Mouse (Mus musculus): ENCODE data around the gene Zbtb42. TPM values are rescaled to one million over a fixed set of nuclear protein-coding genes. Genes with fewer than 3 reads are reported as not detected.

Zbtb42 gene
- polyA plus RNA-seq, 1 experiment from 2014 or later: 2.3 TPM

DNA sequence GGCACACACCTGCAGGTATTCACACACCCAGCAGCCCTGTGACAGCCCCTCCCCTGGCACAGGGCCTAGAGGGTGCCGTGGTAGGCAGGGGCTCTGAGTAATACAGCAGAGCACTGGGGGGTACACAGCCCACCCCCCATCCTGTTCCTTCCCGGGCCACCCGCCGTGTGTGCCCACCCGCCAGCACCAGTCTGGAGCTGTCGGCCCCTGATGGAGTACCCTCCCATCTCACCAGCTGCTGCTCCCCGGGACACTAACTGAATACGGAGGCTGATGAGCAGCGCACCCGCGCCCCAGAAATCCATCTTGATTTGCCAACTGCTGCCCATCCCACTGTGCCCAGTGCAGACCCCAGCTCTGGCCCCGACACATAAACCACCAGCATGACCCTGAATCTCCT lies 14.9 kb upstream of the Zbtb42 start:
- Histone ChIP-seq H3K9ac (replicated peaks; ENCODE audit: low read length) (no peak overlapping the region), H3K9me3 (replicated peaks; ENCODE audit: control insufficient read depth, low read length) (no peaks in the 10 kb centered on the region), H3K36me3 (replicated peaks; ENCODE audit: control insufficient read depth, insufficient read depth, low read depth, low read length) (peaks cover 22% of the 10 kb centered on the region), H3K4me2 (ENCODE audit: low read depth, low read length) (no peak overlapping the region), H3K27me3 (ENCODE audit: control insufficient read depth, insufficient read depth, low read length) (no peaks in the 10 kb centered on the region), H3K4me3 (ENCODE audit: low read depth, low read length) (no peak overlapping the region), H3K27ac (replicated peaks; ENCODE audit: low read depth, low read length) (peak overlapping the region; percentile 20; the same call in 1 of the 2 replicates), H3K4me1 (ENCODE audit: control insufficient read depth, insufficient read depth, low read length) (peaks cover 2% of the 10 kb centered on the region; the same call in 1 of the 2 replicates)
- WGBS: 93% methylated on average over 12 of the region's 12 CpGs
- DNase-seq (ENCODE audit: low spot score): no peak
- ATAC-seq (replicated peaks; ENCODE audit: insufficient number of reproducible peaks, low FRiP score, low TSS enrichment, low read depth): no peak

DNA sequence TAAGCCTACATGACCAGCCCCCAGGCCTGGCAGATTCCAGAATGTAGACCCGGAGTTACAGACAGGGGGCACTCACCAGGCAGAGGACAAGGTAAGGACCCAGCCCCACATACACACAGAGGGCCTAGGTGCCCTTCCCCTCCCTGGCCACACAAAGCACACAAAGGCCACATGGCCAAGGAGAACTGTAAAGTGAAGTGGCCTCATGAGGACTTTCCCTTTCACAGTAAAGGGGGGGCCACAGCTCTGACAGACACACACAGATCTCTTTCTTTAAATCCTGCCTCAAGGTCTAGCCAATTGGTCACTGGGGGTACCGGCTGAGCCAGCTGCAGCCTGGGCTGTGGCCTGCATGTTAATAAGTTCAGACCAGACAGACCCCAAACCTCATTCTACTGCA lies 14.5 kb upstream of the Zbtb42 start:
- no peak overlapping the region for H3K9ac ChIP-seq (replicated peaks; ENCODE audit: low read length)
- H3K27ac ChIP-seq (replicated peaks; ENCODE audit: low read depth, low read length): peak overlapping the region; percentile 20; the same call in 1 of the 2 replicates
- DNase-seq (ENCODE audit: low spot score) (no peak), ATAC-seq (replicated peaks; ENCODE audit: insufficient number of reproducible peaks, low FRiP score, low TSS enrichment, low read depth) (peak; percentile 20; the same call in 1 of the 2 replicates)
- H3K4me2 ChIP-seq (ENCODE audit: low read depth, low read length): no peak overlapping the region
- peaks cover 22% of the 10 kb centered on the region for H3K36me3 ChIP-seq (replicated peaks; ENCODE audit: control insufficient read depth, insufficient read depth, low read depth, low read length)
- no peaks in the 10 kb centered on the region for H3K9me3 ChIP-seq (replicated peaks; ENCODE audit: control insufficient read depth, low read length)
- H3K27me3 ChIP-seq (ENCODE audit: control insufficient read depth, insufficient read depth, low read length): no peaks in the 10 kb centered on the region
- 72% methylated on average over 2 of the region's 2 CpGs for WGBS
- no peak overlapping the region for H3K4me3 ChIP-seq (ENCODE audit: low read depth, low read length)
- H3K4me1 ChIP-seq (ENCODE audit: control insufficient read depth, insufficient read depth, low read length): peaks cover 2% of the 10 kb centered on the region; the same call in 1 of the 2 replicates

DNA sequence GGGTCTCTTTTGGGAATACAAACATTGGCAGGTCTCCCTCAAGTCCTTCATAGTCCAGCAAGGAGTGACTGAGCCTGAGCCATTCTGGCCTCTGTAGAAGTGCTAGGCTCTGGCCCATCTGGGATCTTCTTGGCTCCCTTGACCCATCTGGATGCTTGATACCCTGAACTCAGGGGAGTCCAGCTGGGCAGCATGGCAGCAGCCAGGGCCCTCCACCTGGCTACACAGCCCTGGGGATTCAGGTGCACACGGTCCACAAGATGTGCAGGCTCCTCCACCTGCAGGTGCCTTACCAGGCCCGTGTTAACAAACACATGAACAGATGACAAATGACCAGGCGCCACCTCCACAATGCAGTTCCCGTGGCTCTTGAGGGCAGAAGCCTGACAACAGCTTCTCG lies 14.0 kb upstream of the Zbtb42 start:
- Histone ChIP-seq H3K9me3 (replicated peaks; ENCODE audit: control insufficient read depth, low read length) (no peaks in the 10 kb centered on the region), H3K27ac (replicated peaks; ENCODE audit: low read depth, low read length) (no peak overlapping the region), H3K27me3 (ENCODE audit: control insufficient read depth, insufficient read depth, low read length) (no peaks in the 10 kb centered on the region), H3K4me2 (ENCODE audit: low read depth, low read length) (no peak overlapping the region), H3K4me1 (ENCODE audit: control insufficient read depth, insufficient read depth, low read length) (peaks cover 2% of the 10 kb centered on the region; the same call in 1 of the 2 replicates), H3K9ac (replicated peaks; ENCODE audit: low read length) (no peak overlapping the region), H3K36me3 (replicated peaks; ENCODE audit: control insufficient read depth, insufficient read depth, low read depth, low read length) (peaks cover 19% of the 10 kb centered on the region), H3K4me3 (ENCODE audit: low read depth, low read length) (no peak overlapping the region)
- ATAC-seq (replicated peaks; ENCODE audit: insufficient number of reproducible peaks, low FRiP score, low TSS enrichment, low read depth) (no peak), DNase-seq (ENCODE audit: low spot score) (no peak)
- 87% methylated on average over 5 of the region's 5 CpGs for WGBS

DNA sequence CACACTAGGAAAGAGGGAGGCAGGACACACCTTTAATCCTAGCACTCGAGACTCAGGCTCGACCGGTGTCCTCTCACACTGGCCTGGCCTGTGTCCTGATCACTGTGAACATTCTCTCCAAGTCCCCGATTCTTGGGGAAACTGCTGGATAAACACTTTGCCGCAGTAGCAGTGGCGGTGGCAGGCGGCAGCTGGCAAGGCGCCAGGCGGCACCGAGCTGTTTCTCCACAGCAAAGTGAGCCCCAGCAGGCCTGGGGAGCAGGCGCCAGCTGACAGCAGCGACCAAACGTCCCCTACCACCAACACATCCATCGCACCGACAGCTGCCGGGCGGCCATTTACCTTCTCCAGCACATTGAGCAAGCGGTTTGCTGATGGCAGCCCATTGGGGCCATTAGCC lies 13.2 kb upstream of the Zbtb42 start:
- Histone ChIP-seq H3K27me3 (ENCODE audit: control insufficient read depth, insufficient read depth, low read length) (no peaks in the 10 kb centered on the region), H3K9ac (replicated peaks; ENCODE audit: low read length) (no peak overlapping the region; the same call in 1 of the 2 replicates), H3K4me2 (ENCODE audit: low read depth, low read length) (no peak overlapping the region), H3K36me3 (replicated peaks; ENCODE audit: control insufficient read depth, insufficient read depth, low read depth, low read length) (peaks cover 25% of the 10 kb centered on the region), H3K27ac (replicated peaks; ENCODE audit: low read depth, low read length) (no peak overlapping the region), H3K9me3 (replicated peaks; ENCODE audit: control insufficient read depth, low read length) (no peaks in the 10 kb centered on the region), H3K4me1 (ENCODE audit: control insufficient read depth, insufficient read depth, low read length) (peaks cover 2% of the 10 kb centered on the region; the same call in 1 of the 2 replicates), H3K4me3 (ENCODE audit: low read depth, low read length) (no peak overlapping the region)
- ATAC-seq (replicated peaks; ENCODE audit: insufficient number of reproducible peaks, low FRiP score, low TSS enrichment, low read depth) (no peak), DNase-seq (ENCODE audit: low spot score) (no peak)
- WGBS: 81% methylated on average over 18 of the region's 18 CpGs

DNA sequence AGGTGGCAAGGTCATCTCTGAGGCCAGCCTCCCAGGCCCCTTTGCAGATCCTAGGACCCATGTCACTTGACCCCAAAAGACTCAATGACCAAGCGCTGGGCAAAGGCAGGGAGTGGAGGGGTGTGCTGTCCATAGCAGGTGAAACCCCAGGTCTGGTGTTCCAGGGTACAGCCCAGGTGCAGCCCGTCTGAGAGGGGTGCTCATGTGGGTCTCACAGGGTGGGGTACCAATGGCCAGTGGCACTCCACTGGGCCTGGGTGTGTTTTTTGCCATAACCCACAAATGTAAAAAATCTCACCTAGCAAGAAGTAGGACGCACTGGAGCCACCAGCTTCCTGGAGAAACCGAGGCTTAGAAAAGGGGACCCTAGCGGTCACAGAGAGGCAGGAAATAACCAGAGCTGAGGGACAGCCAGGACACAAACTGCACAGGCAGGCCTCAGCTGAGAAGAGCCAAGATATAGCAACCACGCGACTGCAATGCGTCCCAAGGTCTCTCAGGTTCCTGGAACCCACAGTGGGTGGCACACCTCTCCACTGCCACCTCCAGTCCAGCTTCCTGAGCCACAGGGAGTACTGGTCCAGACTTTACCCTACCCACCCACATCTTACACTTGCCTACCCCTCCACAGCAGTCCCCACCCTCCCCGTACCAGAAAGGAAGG lies 12.6 kb upstream of the Zbtb42 start:
- peaks cover 27% of the 10 kb centered on the region for H3K36me3 ChIP-seq (replicated peaks; ENCODE audit: control insufficient read depth, insufficient read depth, low read depth, low read length)
- ATAC-seq (replicated peaks; ENCODE audit: insufficient number of reproducible peaks, low FRiP score, low TSS enrichment, low read depth): no peak
- no peak for DNase-seq (ENCODE audit: low spot score)
- H3K27ac ChIP-seq (replicated peaks; ENCODE audit: low read depth, low read length): no peak overlapping the region
- H3K4me2 ChIP-seq (ENCODE audit: low read depth, low read length): no peak overlapping the region
- H3K4me1 ChIP-seq (ENCODE audit: control insufficient read depth, insufficient read depth, low read length): peaks cover 5% of the 10 kb centered on the region
- H3K9me3 ChIP-seq (replicated peaks; ENCODE audit: control insufficient read depth, low read length): no peaks in the 10 kb centered on the region
- WGBS: 91% methylated on average over 9 of the region's 9 CpGs
- H3K27me3 ChIP-seq (ENCODE audit: control insufficient read depth, insufficient read depth, low read length): no peaks in the 10 kb centered on the region
- no peak overlapping the region for H3K4me3 ChIP-seq (ENCODE audit: low read depth, low read length)
- H3K9ac ChIP-seq (replicated peaks; ENCODE audit: low read length): no peak overlapping the region; the same call in 1 of the 2 replicates

DNA sequence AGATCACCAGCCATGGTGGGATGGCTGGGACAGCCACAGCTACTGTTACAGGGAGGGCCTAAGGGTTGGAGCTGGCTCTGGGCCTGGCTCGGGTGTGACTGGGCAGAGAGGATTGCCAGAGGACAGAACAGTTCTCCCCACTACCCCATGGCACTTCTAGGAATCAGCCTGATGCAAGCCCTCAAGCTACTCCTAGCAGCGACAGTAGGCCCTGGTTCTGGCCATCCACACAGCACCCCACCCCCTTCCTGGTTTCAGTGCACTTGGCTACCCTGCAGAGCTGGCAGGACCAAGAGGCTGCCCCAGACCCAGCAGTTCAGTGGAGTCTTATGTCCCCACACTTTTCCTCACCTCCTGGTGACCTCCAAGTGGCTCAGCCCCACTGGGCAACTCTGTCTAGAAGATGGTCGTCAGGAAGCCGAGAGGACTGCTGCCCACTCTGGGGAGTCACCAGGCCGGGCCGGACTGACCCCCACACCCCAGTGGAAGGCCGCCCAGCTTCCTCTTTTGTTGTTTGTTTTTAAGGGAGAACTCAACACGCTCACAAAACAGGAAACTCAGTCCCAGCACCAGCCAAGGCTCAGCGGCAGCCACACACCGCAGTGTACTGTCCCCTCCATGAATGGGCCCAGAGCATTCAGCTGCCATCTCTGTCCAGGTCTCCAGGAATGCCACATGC lies 10.9 kb upstream of the Zbtb42 start:
- Histone ChIP-seq H3K27ac (replicated peaks; ENCODE audit: low read depth, low read length) (no peak overlapping the region), H3K4me2 (ENCODE audit: low read depth, low read length) (no peak overlapping the region), H3K4me3 (ENCODE audit: low read depth, low read length) (no peak overlapping the region), H3K4me1 (ENCODE audit: control insufficient read depth, insufficient read depth, low read length) (peaks cover 12% of the 10 kb centered on the region), H3K36me3 (replicated peaks; ENCODE audit: control insufficient read depth, insufficient read depth, low read depth, low read length) (peaks cover 22% of the 10 kb centered on the region), H3K9me3 (replicated peaks; ENCODE audit: control insufficient read depth, low read length) (no peaks in the 10 kb centered on the region), H3K9ac (replicated peaks; ENCODE audit: low read length) (no peak overlapping the region; the same call in 1 of the 2 replicates), H3K27me3 (ENCODE audit: control insufficient read depth, insufficient read depth, low read length) (no peaks in the 10 kb centered on the region)
- no peak for ATAC-seq (replicated peaks; ENCODE audit: insufficient number of reproducible peaks, low FRiP score, low TSS enrichment, low read depth)
- 84% methylated on average over 10 of the region's 10 CpGs for WGBS
- DNase-seq (ENCODE audit: low spot score): no peak

DNA sequence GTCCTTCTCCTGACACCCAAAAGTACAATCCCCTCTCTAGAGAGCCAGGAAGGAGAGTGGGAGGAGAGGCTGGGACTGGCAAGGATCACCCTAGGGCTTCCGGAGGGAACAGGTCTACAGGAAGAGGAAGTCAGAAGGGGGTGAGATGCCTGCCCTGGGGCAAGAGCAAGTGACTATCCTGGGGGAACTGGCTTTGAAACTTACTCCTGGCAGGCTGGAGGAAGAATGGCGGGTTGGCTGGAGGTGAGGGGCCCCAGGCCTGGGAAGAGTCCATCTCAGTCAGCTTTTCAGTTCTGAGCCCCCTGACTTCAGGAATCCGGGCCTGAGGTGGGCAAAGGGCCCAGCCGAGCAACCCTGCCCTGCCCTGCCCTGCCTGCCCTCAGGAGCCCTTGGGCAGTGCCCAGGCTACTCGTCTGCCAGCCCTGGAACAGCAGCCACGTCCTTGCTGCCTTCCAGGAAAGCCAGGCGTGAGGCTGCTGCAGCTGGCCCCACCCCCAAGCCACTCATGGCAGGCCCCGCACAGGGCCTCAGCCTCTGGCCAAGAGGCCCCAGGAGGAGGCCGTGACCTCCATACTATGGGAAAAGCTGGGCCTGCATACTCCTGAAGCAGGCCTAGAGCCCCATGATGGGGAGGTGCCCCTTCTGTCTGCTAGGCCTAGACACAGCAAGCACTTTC lies 7.8 kb upstream of the Zbtb42 start:
- Histone ChIP-seq H3K36me3 (replicated peaks; ENCODE audit: control insufficient read depth, insufficient read depth, low read depth, low read length) (peaks cover 18% of the 10 kb centered on the region), H3K4me3 (ENCODE audit: low read depth, low read length) (no peak overlapping the region), H3K9ac (replicated peaks; ENCODE audit: low read length) (peak overlapping the region; percentile 28), H3K4me1 (ENCODE audit: control insufficient read depth, insufficient read depth, low read length) (peaks cover 16% of the 10 kb centered on the region), H3K9me3 (replicated peaks; ENCODE audit: control insufficient read depth, low read length) (no peaks in the 10 kb centered on the region), H3K4me2 (ENCODE audit: low read depth, low read length) (no peak overlapping the region; the same call in 1 of the 2 replicates), H3K27me3 (ENCODE audit: control insufficient read depth, insufficient read depth, low read length) (no peaks in the 10 kb centered on the region), H3K27ac (replicated peaks; ENCODE audit: low read depth, low read length) (no peak overlapping the region)
- WGBS: 47% methylated on average over 9 of the region's 9 CpGs
- DNase-seq (ENCODE audit: low spot score) (no peak), ATAC-seq (replicated peaks; ENCODE audit: insufficient number of reproducible peaks, low FRiP score, low TSS enrichment, low read depth) (no peak)

DNA sequence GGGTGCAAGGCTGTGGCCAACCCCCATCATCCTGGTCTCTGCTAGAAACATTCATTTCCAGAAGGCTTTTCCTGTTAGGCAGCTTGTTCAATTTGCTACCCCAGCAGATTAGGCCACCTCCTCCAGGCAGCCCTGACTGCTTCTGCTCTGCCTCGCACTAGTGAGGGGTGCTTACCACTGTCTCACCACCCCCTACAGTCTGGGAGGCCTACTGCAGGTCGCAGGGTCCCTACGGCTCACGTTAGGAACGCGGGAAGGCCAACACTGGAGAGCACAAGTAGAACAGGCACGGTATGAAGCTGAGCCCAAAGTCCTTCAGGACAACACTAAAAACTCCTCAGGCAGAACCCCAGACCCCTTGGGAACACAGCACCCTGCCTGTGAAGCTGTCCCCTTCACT lies 6.7 kb upstream of the Zbtb42 start:
- DNase-seq (ENCODE audit: low spot score) (no peak), ATAC-seq (replicated peaks; ENCODE audit: insufficient number of reproducible peaks, low FRiP score, low TSS enrichment, low read depth) (no peak)
- WGBS: 81% methylated on average over 7 of the region's 7 CpGs
- Histone ChIP-seq H3K36me3 (replicated peaks; ENCODE audit: control insufficient read depth, insufficient read depth, low read depth, low read length) (peaks cover 18% of the 10 kb centered on the region), H3K4me2 (ENCODE audit: low read depth, low read length) (no peak overlapping the region; the same call in 1 of the 2 replicates), H3K9ac (replicated peaks; ENCODE audit: low read length) (no peak overlapping the region), H3K27me3 (ENCODE audit: control insufficient read depth, insufficient read depth, low read length) (no peaks in the 10 kb centered on the region), H3K27ac (replicated peaks; ENCODE audit: low read depth, low read length) (no peak overlapping the region), H3K4me3 (ENCODE audit: low read depth, low read length) (no peak overlapping the region), H3K9me3 (replicated peaks; ENCODE audit: control insufficient read depth, low read length) (no peaks in the 10 kb centered on the region), H3K4me1 (ENCODE audit: control insufficient read depth, insufficient read depth, low read length) (peaks cover 16% of the 10 kb centered on the region)
